ENCODE assay signal across 9 mouse cellular contexts in the genomic region with DNA sequence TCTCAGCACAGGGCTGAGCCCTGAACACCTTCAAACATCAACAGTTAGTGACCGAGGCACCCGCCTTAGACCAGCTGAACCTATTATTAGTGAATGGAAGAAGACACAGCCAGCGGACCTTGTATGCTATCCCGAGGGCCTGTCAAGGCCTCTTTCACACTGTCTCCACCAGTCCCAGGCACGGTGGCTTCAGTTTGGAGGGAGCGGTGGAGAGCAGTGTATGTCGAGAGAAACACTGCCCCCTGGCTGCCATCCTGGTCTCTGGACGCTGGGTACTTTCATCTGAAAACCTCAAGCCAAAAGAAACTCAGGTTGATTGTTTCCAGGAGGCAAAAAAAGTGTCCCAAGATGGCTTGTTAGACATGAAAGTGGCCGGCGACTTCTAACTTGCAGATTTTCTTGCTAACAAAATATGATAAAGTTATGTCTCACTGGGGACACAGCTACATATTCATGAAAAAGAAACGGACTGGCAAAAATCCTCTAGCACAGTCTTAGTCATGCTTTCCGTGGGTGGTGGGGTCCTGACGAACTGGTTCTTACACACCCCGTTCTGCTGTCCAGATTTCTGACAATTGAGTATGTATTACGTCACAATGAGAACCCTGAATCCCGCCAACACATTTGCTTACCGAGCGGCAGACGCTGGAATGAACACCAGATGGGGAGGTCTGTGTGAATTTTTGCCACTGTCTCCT. TPM values are rescaled to one million over a fixed set of nuclear protein-coding genes. Genes with fewer than 3 reads are reported as not detected.
DNase-seq lines count a peak whose midpoint lies in the region; ATAC-seq and TF ChIP-seq lines count a peak whose summit lies in the region.
"Had no signal": no experiment of that assay in that cellular context is flagged by ENCODE, and none has a peak within 500 bp of the region (broad histone marks: within the 10 kb centered on the region; RNA-seq: fewer than 3 reads in every experiment).

No protein-coding gene starts in this region.

- peak; percentile 51 for DNase-seq in hindbrain, embryonic 10.5 days (ENCODE audit: low spot score)
- peak; percentile 83 for DNase-seq in adrenal gland, postnatal 25 days
- peak; percentile 70 for DNase-seq in embryonic facial prominence, embryonic 10.5 days (ENCODE audit: low spot score)
- DNase-seq in left cerebral cortex, postnatal 36 days (ENCODE audit: low spot score in 2 of 2): peak; percentile 44 to 47
- peak; percentile 55 to 67 for DNase-seq in natural killer cell, adult 2 months (ENCODE audit: low spot score in 2 of 2)
- peak; percentile 73 for DNase-seq in thymus, adult 2 months

- no peak overlapping the region for H3K27ac ChIP-seq in hindbrain, embryonic 10.5 days
- H3K27ac ChIP-seq in hindbrain, embryonic 13.5 days: no peak overlapping the region
- H3K27ac ChIP-seq in embryonic facial prominence, embryonic 10.5 days (replicated peaks): no peak overlapping the region
- H3K27ac ChIP-seq in heart, embryonic 15.5 days: no peak overlapping the region
- H3K27ac ChIP-seq in thymus, adult 2 months (ENCODE audit: control insufficient read depth, insufficient read depth, low read length): no peak overlapping the region
- H3K27ac ChIP-seq: limb, embryonic 15.5 days had no signal

- TF ChIP-seq POLR2A in thymus, adult 2 months (IDR thresholded peaks at IDR 0.05; ENCODE audit: control insufficient read depth, extremely low read depth, insufficient read depth, low read length, poor library complexity): no peak

- TF ChIP-seq CTCF in thymus, adult 2 months (IDR thresholded peaks at IDR 0.05; ENCODE audit: borderline replicate concordance, control insufficient read depth, extremely low read depth, insufficient read depth, low read length, poor library complexity): peak; percentile 71

- H3K9ac ChIP-seq in hindbrain, embryonic 13.5 days: no peak overlapping the region
- H3K9ac ChIP-seq in heart, embryonic 15.5 days: no peak overlapping the region
- H3K9ac ChIP-seq: limb, embryonic 15.5 days had no signal

- no peak for ATAC-seq in hindbrain, embryonic 13.5 days (ENCODE audit: low FRiP score)
- ATAC-seq in heart, embryonic 15.5 days (replicated peaks; ENCODE audit: insufficient number of reproducible peaks, insufficient read depth, low FRiP score, low read depth): no peak

- H3K4me1 ChIP-seq in hindbrain, embryonic 10.5 days (replicated peaks): 0 out of 2 replicates have a peak, but pooled peaks cover 3% of the 10 kb centered on the region
- no peaks in the 10 kb centered on the region for H3K4me1 ChIP-seq in hindbrain, embryonic 13.5 days (replicated peaks)
- H3K4me1 ChIP-seq in embryonic facial prominence, embryonic 10.5 days: peaks cover 19% of the 10 kb centered on the region
- peaks cover 6% of the 10 kb centered on the region; the same call in 1 of the 2 replicates for H3K4me1 ChIP-seq in heart, embryonic 15.5 days (replicated peaks)
- H3K4me1 ChIP-seq in thymus, adult 2 months (replicated peaks; ENCODE audit: control insufficient read depth, insufficient read depth, low read length): no peaks in the 10 kb centered on the region

- H3K36me3 ChIP-seq in hindbrain, embryonic 10.5 days: no peaks in the 10 kb centered on the region
- no peaks in the 10 kb centered on the region for H3K36me3 ChIP-seq in hindbrain, embryonic 13.5 days
- no peaks in the 10 kb centered on the region for H3K36me3 ChIP-seq in embryonic facial prominence, embryonic 10.5 days (replicated peaks)
- H3K36me3 ChIP-seq in heart, embryonic 15.5 days: no peaks in the 10 kb centered on the region
- no peaks in the 10 kb centered on the region for H3K36me3 ChIP-seq in thymus, adult 2 months (ENCODE audit: control insufficient read depth, insufficient read depth, low read length)
- H3K36me3 ChIP-seq: limb, embryonic 15.5 days had no signal

- no peak overlapping the region for H3K4me3 ChIP-seq in hindbrain, embryonic 10.5 days
- no peak overlapping the region for H3K4me3 ChIP-seq in hindbrain, embryonic 13.5 days
- no peak overlapping the region for H3K4me3 ChIP-seq in embryonic facial prominence, embryonic 10.5 days
- no peak overlapping the region for H3K4me3 ChIP-seq in heart, embryonic 15.5 days
- H3K4me3 ChIP-seq in thymus, adult 2 months (ENCODE audit: control insufficient read depth, insufficient read depth, low read length): no peak overlapping the region
- H3K4me3 ChIP-seq: limb, embryonic 15.5 days had no signal

- H3K4me2 ChIP-seq in hindbrain, embryonic 13.5 days: no peak overlapping the region
- peak overlapping the region; percentile 43 for H3K4me2 ChIP-seq in heart, embryonic 15.5 days
- H3K4me2 ChIP-seq: limb, embryonic 15.5 days had no signal

- H3K27me3 ChIP-seq in hindbrain, embryonic 10.5 days (ENCODE audit: insufficient read depth, poor library complexity, severe bottlenecking): no peaks in the 10 kb centered on the region
- no peaks in the 10 kb centered on the region for H3K27me3 ChIP-seq in hindbrain, embryonic 13.5 days
- no peaks in the 10 kb centered on the region for H3K27me3 ChIP-seq in embryonic facial prominence, embryonic 10.5 days (replicated peaks; ENCODE audit: low read depth, poor library complexity, severe bottlenecking)
- H3K27me3 ChIP-seq in heart, embryonic 15.5 days: no peaks in the 10 kb centered on the region
- no peaks in the 10 kb centered on the region for H3K27me3 ChIP-seq in thymus, adult 2 months (ENCODE audit: control insufficient read depth, insufficient read depth, low read length)
- H3K27me3 ChIP-seq: limb, embryonic 15.5 days had no signal

- intact Hi-C loops in left cerebral cortex, postnatal 36 days (cut with DNase I): loop anchor here (5.0 kb wide), 1 partner anchor 337 kb away; no protein-coding TSS in a partner anchor

- 59% methylated on average over 19 of the region's 19 CpGs for WGBS in hindbrain, embryonic 10.5 days
- 64% methylated on average over 19 of the region's 19 CpGs for WGBS in hindbrain, embryonic 13.5 days
- 55% methylated on average over 19 of the region's 19 CpGs for WGBS in embryonic facial prominence, embryonic 10.5 days
- WGBS in heart, embryonic 15.5 days: 51% methylated on average over 19 of the region's 19 CpGs
- WGBS in thymus, adult 2 months: 67% methylated on average over 19 of the region's 19 CpGs

- no peaks in the 10 kb centered on the region for H3K9me3 ChIP-seq in hindbrain, embryonic 10.5 days
- H3K9me3 ChIP-seq in hindbrain, embryonic 13.5 days: no peaks in the 10 kb centered on the region
- 0 out of 2 replicates have a peak, but pooled peaks cover 2% of the 10 kb centered on the region for H3K9me3 ChIP-seq in embryonic facial prominence, embryonic 10.5 days
- H3K9me3 ChIP-seq in heart, embryonic 15.5 days (replicated peaks): no peaks in the 10 kb centered on the region
- H3K9me3 ChIP-seq: limb, embryonic 15.5 days had no signal

RNA-seq across cellular contexts. Expression of gene Igfbp7, which starts 57.2 kb away (rescaled TPM):
- polyA plus RNA-seq in hindbrain, embryonic 10.5 days (2016; fragmentation: Nextera tagmentation; extraction: Ambion mirVana): 8.0 and 25.9 TPM in 2 replicates
- 54.4 and 59.4 TPM in 2 replicates for polyA plus RNA-seq in hindbrain, embryonic 13.5 days (2015; fragmentation: Nextera tagmentation; extraction: Ambion mirVana)
- 782 and 885 TPM in 2 replicates for total RNA-seq in adrenal gland, postnatal 25 days (2021)
- polyA plus RNA-seq in embryonic facial prominence, embryonic 10.5 days (2016; fragmentation: Nextera tagmentation; extraction: Ambion mirVana): 4.4 and 4.9 TPM in 2 replicates
- 74.2 and 78.7 TPM in 2 replicates for polyA plus RNA-seq in heart, embryonic 15.5 days (2015; fragmentation: Nextera tagmentation; extraction: Ambion mirVana)
- total RNA-seq in left cerebral cortex, postnatal 36 days (2021): 10 to 100 TPM; 45.1 to 48.4 TPM
- 370 and 442 TPM in 2 replicates for polyA plus RNA-seq in thymus, adult 2 months (2012; rRNA removed)
